Mouse (Mus musculus) c-Kit-positive CD71-positive TER-119-positive erythroid progenitor cells, embryonic 14.5 days (primary cell): ENCODE data around the gene Sidt1.
"Not testable (repeated sequence)": the region's sequence is repeated elsewhere in the genome, so short reads cannot be mapped to it uniquely, and the experiment has no call there.

ENCODE experiments used
- DNase-seq: peaks from one replicate; pipeline ENCODE4 v3.0.0-alpha.2; 2013; ENCODE audit warnings: low spot score

The Sidt1 gene

DNA sequence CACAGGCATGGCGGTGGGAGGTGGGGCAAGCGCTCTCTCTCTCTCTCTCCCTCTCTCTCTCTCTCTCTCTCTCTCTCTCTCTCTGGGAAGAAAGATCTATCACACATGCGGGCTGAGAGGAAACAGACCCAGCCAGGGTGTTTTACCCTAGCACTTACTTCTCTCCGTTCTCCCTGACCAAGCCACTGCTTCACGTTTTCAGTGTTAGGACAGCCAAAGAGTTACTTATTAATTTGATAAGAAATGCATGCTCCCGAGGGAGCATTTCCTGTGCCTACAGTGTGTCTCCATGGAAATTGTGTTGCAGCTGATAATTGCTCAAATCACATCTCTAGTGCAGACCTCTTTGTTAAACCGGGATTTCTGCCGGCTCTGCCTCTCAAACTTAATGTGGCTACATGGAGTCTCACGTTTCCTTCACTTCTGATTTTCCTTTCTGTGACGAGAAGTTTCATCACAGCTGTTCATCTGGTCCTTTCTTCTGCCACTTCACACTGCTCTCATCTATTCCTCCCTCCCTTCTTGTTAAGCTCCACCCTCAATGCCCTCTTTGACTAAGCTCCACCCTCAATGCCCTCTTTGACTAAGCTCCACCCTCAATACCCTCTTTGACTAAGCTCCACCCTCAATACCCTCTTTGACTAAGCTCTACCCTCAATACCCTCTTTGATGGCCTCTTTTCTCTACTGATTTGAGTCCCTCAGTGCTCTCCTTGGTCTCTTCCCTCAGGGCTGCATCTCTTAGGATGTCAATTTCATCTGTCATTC lies 30.7 kb downstream of the Sidt1 start:
- DNase-seq = no peak

DNA sequence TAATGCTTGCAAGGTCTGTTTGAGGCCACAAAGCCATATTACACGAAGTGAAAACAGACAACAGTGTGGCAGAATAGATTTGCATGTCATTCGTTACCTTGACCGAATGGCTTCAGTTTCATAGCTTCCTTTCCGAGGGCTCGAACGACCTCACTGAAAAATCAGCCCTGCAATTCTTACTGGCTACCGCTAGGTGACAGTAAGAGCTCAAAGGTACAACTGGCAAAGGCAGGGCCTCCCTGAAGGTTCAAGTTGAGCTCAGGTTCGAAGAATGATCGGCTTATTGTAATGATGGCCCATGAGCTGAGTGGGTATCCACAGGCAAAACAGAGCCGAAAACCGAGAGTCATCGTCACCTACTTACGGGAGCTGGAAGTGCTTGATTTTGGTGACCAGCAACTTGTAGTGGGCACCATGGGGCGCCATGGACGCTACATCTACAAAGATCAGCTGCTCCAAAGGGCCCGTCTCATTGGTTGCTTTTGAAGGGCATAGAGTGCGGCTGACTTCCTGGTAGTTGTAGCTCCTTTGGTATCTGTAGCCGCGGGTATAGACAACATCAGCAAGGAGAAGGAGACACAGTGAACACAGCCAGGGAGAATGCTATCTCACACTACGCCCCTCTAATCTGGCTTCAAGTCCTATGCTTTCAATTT lies 33.4 kb downstream of the Sidt1 start:
- peak; percentile 19 for DNase-seq

DNA sequence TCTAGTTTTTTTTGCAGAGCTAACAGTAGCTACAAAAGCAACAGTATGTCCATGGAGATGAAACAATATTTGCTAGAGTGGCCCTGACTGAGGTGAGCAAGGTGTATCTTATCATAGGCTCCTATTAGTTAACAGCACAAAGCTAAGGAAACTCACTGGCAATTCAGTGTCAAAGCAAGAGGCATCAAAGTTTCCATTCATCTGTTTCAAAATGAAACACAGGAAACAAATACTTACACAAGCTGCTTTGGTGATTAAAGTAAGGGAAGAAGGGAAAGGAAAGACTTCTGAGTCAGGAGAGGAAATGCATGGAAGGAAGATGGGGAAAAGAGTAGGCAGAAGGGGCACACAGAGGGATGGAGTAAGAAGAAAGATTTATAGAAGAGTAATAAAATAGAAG lies 39.0 kb downstream of the Sidt1 start:
- DNase-seq = no peak

DNA sequence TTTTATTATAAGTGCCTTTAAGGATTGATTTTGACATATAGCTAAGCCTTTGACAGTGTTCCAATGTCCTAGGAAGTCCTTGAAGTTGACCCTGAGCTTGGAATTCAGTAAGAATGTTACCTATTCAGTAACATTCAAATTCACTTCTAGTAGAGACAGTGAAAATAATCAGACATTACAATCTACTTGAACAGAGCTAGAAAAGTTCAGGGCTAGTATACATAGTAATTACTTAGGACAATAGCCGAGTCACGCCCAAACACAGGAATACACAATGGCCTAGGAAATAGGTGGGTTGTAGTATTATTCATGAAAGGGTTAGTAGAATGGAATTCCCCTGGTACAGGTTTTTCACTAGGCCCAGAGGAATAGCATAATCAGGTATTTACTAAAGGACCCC lies 40.3 kb downstream of the Sidt1 start:
- not testable (repeated sequence) for DNase-seq

DNA sequence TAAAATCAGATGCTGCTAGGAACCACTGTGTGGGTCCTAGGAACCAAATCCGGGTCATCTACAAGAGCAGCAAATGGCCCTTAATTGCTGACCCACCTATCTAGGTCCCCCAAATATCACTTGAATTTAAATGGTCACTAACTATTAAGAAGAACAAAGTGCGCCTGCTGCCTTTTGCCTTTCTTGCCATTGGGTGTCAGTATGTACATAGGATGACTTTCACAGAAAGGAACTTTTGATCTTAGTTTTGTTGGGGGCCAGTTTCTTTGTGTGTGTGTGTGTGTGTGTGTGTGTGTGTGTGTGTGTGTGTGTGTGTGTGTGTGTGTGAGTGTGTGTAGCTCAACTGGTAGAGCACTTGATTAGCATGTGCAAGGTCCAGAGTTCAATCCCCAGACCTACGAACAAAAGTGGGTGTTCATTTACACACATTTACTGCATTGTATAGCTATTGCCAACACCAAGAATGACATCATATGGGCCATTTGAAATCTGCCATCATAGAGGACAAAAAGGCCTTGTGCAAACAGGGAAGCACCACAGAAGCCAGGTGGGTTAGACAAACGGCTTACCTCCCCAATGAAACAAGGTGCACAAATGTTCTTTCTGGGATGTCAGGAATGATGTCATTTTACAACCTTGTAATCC lies 43.9 kb downstream of the Sidt1 start:
- no peak for DNase-seq

DNA sequence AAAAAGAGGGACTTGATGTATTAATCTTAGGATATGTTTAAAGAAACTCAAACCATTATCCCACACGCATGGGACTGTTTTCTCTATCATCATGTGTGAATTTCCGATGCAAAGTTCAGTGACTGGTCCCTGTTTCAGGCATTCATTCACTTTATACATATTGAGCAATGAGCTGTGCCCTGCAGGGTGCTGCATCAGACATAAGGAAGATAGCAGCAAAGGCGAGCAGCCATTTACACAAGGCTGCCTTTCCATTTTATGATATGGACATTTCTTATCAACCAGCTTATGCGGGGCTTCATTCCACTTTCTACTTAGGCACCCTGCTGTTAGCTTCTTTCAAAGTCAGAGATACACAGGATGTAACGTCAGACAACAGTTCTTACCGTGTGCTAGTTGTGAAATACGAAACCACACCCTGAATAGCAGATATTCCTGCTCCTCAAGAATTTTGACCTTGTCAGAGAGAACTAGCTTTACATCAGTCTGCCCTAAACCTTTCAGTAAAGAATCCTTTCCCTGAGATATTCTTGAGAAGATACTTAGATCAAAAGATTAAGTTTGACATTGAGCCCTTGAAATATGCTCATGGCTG lies 45.5 kb downstream of the Sidt1 start:
- no peak for DNase-seq

DNA sequence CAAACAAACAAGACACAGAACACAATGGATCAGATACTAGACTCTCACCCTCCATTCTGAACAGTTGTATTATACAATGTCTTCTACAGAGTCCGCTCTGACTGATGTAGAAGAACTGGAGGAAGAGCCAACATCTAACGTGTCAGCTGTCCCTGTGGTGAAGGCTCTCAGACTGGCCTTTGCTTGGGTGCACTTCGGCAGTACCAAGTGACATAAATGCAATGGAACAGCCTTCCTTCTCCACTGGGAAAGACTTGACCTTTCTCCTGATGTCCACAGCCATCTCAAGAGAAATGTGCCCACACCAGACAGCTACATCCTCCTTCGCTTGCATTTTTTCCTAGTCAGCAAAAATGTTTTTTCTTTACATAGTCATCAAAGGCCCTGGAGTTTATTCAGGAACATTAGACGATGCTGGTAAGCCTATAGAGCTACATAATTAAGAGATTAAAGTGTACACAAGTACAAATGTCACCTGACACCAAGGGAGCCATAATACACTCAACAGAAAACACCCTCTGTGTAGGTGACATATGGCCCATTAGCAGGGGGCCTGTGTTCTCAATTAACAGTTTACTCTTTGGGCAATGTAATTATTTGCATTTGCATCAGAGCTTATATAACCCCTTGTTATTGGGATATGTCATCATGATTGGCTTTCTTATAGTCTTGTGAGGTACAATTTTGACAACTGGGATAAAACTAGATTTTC lies 50.2 kb downstream of the Sidt1 start:
- no peak for DNase-seq

DNA sequence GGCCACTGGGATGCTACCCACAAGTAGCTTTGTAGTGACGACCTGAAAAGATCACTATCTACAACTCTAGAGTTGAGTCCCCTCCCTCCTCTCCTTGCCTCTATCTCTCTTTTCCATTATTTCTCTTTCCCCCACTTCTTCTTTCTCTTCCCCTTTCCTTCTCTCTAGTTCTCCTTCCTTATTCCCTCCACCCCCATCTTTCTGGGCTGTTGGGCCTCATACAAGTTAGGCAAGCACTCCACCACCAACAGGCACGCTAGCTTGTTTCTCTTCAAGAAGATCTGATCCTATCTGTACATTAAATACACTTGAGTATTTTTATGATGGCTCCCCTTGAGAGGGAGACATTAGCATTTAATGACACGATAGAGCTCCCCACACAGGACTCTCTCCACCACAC lies 51.0 kb downstream of the Sidt1 start:
- no peak for DNase-seq

DNA sequence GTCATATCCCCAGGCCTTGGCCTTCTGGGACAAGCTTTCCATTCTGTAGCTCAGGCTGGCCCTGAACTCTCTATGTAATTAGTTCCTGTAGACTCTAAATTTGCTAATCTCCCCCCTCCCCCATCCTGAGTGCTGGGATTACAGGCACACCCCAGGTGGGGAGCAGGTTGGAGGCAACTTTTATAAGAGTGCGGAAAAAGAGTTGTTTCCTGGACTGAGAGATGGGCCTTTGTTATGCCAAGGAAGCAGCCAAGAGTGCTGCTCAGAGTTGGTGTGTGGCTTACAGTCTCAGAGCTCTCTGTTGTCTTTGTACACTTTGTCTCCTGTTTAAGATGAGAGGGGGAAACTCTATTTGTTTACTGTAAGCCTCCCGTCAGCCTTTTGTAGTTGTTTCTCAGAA lies 52.2 kb downstream of the Sidt1 start:
- DNase-seq = no peak

DNA sequence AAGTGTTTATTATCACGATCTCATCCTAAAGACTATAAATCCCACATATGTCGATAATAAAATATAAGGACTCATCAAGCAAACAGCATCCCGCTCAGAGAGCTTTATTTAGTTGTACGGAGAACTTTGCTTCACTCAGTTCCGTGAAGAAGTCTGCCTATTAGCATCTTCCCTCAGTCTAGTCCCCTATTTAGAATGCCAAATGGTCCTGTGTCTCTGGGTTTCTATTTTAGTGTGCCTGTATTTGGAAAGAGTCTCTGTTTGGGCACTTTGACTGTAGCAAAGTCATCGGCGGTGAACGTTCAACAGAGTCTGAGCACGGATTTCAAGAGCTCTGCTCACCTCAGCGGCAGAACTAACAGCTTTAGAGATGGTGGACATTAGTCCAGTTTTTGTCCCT lies 55.8 kb downstream of the Sidt1 start:
- DNase-seq = no peak

DNA sequence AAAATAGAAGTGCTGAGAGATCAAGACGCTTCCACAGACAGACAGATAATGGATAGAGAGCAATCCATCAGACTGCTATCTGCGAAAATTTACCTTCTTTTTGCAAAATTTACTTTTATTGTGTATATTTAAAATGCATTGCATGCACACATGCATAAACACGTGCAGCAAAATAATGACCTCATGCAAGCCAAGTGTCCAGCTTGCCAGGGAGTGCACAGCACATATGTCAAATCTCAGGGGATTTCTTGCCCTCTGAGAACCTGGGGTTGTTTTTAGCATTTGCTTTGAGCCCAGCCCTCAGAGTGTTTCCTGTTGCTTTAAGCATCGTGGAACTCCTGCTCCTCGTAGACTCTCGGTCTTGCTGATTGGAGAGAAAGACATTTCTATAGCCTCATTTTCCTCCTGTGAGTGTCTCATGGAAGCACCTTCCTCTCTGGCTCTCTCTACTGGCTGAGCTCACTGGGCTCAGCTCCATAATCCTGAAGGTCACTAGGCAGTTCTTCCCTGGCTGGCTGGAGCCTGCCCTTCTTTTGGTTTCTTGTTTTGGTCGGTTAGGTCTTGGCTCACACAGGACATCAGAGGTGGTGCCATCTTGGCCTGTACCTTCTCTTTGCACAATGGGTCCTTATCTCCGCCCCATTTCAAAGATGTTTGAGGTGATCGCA lies 61.5 kb downstream of the Sidt1 start:
- no peak for DNase-seq

DNA sequence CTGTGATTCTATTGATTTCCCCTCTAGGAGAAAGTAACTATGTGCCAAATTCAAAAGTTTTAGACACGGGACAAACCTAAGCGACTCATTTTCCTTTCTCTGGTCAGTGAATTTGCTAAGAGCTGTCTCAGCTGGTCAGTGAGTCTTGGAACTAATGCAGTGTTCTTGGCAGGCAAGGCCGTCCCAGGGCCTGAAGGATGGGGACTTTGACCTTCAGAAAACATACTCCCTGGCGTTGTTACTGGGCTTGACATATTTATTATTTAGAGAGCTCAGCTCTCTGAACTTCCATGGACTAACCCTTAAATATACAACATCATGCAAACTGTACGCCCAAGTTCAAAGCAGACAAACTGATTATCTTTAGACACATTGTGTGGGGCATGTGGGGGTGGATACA lies 62.4 kb downstream of the Sidt1 start:
- DNase-seq = no peak

DNA sequence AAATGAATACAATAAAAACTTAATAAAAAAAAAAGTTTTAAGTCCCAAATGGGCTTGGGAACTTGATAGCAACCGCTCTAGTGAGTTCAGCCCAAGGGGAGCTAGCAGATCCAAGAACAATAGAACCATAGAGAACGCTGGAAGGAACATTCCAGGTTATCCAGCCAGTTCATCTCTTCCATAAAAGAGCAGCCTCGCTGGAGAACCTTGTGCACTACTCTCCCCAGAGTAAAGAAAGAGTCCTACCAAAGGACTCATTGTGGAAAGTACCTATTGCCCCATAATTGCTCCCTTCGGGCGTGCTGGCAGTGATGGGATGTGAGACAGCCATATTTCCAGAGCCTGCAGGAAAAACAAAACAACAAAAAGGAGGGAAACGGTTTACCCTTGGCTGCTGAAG lies 63.4 kb downstream of the Sidt1 start:
- no peak for DNase-seq

DNA sequence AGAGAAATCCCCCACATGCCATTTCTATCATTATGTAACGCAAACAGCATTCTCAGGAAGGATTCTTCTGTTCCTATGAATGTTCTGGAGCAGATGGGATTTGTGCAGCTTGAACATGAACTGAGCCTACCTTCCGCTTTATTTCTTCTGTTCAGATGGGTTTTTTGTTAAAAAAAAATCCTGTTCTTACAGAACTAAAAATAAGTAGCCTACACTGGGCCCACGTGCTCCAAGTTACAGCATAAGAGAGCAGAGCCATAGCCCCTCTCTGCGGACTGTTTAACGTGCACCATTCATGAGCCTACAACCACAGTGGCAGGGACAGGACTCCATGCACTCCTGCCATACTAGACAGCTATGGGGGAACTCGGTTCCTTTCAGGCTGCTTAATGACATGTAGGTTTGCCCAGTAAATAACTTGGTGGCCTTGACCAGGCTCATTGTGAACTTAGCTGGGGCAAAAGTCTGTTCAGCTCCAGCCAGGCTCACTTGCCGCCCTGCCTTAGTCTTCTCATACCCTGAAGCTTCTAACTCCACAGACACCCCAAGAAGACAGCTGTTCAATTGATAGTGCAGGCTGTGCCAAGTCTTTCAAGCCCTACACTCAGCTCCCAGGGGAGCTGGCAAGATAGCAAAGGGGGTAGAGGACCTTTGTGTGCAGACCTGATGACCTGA lies 64.3 kb downstream of the Sidt1 start:
- no peak for DNase-seq

DNA sequence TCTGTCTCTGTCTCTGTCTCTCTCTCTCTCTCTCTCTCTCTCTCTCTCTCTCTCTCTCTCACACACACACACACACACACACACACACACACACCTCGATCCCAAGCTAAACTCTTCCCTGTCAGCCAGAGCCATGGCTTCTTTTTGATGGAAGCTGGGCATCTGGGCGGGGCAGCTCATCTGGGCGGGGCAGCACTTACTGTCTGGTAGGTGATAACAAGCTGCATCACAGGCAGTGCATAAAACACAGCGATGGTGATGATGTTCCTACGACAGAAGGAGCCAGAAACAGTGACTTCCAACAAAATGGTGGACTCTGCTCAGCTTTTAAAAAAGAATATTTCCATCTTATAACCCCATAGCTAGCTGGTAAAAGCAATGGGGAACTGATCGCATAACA lies 67.4 kb downstream of the Sidt1 start:
- peak; percentile 58 for DNase-seq

DNA sequence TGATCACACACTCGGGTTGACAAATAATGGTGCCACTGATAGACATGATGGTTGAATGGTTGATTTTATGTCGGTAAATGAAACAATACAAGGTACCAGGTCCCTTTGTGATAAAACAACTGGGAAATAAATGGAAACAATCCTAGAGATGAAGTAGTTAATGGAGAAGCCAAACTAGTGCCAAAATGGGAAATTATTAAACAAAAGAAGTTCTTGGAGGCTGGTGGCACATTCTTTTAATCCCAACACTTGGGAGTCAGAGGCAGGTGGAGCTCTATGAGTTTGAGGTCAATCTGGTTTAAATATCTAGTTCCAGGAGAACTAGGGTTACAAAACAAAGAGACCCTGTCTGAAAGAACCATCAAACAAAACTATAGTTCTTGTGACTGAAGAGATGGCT lies 68.1 kb downstream of the Sidt1 start:
- DNase-seq = no peak

DNA sequence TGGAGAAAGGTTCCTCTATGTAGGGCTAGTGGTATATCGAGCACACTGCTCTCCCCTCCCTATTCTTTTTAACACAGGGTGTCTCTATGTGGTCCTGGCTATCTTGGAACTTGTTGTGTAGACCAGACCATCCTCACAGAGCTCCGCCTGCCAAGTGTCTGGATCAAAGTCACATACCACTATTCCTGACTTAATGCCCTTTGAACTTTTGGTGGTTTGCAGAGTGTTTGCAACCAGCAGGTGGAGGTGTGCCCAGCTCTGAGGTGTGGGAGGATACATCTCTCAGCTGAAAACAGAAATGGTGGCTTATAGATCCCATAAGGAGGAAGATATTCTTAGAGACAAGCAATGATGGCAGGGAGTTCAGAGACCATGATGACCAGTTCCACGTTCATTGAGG lies 75.5 kb downstream of the Sidt1 start:
- no peak for DNase-seq

DNA sequence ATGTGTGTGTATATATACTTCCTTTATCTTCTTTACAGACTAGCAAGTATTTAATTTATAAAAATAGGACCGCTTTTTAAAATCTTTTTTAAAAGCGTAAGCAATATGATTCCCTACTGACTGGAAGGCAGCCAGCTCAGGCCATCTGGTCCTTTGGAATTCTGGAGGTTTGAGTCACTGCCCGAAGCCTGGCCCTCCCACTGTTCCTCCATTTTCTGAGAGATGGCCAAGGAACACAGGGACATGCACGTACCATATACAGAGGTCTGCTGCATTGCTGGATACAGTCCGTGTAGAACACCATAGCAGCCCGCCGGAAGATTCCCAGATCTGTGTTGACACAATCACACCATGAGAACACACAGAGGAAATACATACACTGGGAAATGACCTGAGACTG lies 78.3 kb downstream of the Sidt1 start:
- no peak for DNase-seq

DNA sequence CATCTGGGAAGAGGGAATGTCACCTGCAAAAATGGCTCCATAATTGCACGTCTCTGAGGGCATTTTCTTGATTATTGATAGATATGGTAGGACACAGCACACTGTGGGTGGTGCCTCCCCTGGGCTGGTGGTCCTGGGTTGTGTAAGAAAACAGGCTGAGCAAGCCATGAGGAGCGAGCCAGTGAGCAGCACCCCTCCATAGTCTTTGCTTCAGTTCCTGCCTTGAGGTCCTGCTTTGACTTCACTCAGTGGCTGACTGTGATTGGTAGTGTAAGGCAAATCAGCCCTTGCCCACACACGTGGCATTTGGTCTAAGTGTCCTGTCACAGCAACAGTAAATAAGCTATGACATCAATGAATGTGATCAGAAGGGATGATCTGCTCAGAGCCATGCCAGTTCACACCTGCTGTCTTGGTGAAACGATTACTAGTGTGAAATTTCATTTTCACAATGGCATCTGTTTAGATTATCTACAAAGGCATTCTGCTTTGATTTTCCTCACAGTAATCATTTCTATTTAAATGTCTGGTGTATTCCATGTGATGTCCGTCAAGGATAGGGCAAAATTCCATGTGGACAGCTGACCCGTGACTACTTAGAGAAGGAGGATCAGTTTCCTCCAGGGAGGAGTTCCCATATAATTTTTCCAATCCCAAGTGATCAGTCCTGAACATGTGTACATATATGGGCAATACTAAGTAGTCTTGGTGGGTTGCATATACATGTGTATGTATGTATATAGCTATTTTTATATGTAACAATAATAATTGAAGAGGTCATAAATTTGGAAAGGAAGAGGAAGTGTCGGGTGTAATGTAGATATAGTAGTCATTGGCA lies 79.0 kb downstream of the Sidt1 start:
- DNase-seq = no peak

DNA sequence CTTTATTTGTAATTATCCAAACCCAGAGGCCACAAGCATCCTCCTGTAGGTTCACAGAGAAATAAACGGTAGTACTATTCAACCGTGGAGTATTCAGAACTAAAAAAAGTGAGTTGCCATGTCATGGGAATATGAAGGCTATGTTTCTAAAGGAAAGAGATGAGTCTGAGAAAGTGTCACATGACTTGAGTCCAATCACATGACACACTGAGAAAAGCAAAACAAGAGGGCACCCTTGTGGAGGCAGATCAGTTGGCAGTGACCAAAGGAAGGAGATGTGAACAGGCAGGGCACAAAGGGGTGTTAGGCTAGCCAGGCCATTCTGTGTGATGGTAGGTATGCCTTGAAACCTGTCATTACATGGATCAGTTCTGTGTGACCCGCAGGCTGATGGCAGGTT lies 80.3 kb downstream of the Sidt1 start:
- DNase-seq = no peak
